ENCODE assay signal across 28 mouse cellular contexts in genomic region chr5:89467886-89468285, GRCm38 (mm10). TPM values are rescaled to one million over a fixed set of nuclear protein-coding genes. Genes with fewer than 3 reads are reported as not detected.
A peak's percentile ranks its signal among the peaks of the same experiment; 100 is the strongest.
DNase-seq lines count a peak whose midpoint lies in the region; ATAC-seq and TF ChIP-seq lines count a peak whose summit lies in the region.
"Had no signal": no experiment of that assay in that cellular context is flagged by ENCODE, and none has a peak within 500 bp of the region (broad histone marks: within the 10 kb centered on the region; RNA-seq: fewer than 3 reads in every experiment).

No protein-coding gene starts in this region.

- no peak for TF ChIP-seq EP300 in lung, postnatal 0 days (IDR thresholded peaks at IDR 0.05)

- DNase-seq in liver, adult 2 months (ENCODE audit: extremely low read depth, low read depth, low spot score) = peak; percentile 98
- DNase-seq in lung, postnatal 0 days (ENCODE audit: low spot score) = peak; percentile 29
- DNase-seq in lung, adult 18-20 months = no peak
- DNase-seq: adrenal gland, adult 2 months; adrenal gland, postnatal 10 days; adrenal gland, postnatal 25 days; cerebellum, adult 11 months; cerebellum, adult 18-20 months; cerebellum, adult 8-10 months; cerebellum, adult 9-11 months; cerebellum, postnatal 14 days; cerebellum, postnatal 36 days; embryo, embryonic 11 days had no signal

- H3K27ac ChIP-seq in liver, adult 2 months (replicated peaks; ENCODE audit: insufficient read depth, low read depth, low read length) = peak overlapping the region; percentile 90
- no peak overlapping the region for H3K27ac ChIP-seq in liver, embryonic 12.5 days
- no peak overlapping the region for H3K27ac ChIP-seq in lung, postnatal 0 days (ENCODE audit: low read length)
- H3K27ac ChIP-seq in neural tube, embryonic 15.5 days (replicated peaks) = no peak overlapping the region
- H3K27ac ChIP-seq: embryonic facial prominence, embryonic 13.5 days; embryonic facial prominence, embryonic 15.5 days; forebrain, embryonic 10.5 days; forebrain, embryonic 12.5 days had no signal

- ATAC-seq in liver, embryonic 12.5 days = no peak
- no peak for ATAC-seq in lung, postnatal 0 days
- no peak for ATAC-seq in neural tube, embryonic 15.5 days (ENCODE audit: low FRiP score)
- ATAC-seq: forebrain, embryonic 14.5 days; forebrain, embryonic 16.5 days had no signal

- 28% methylated on average over 2 of the region's 2 CpGs for WGBS in liver, adult 2 months
- WGBS in liver, embryonic 12.5 days (ENCODE audit: insufficient replicate concordance) = 56% methylated on average over 2 of the region's 2 CpGs
- WGBS in lung, postnatal 0 days = 59% methylated on average over 2 of the region's 2 CpGs
- WGBS in neural tube, embryonic 15.5 days = 89% methylated on average over 2 of the region's 2 CpGs

- H3K4me3 ChIP-seq in liver, adult 2 months (ENCODE audit: insufficient read depth, low read depth, low read length) = no peak overlapping the region
- H3K4me3 ChIP-seq in liver, embryonic 12.5 days = no peak overlapping the region
- no peak overlapping the region for H3K4me3 ChIP-seq in lung, postnatal 0 days (ENCODE audit: low read depth, low read length)
- H3K4me3 ChIP-seq in neural tube, embryonic 15.5 days (replicated peaks) = no peak overlapping the region
- H3K4me3 ChIP-seq: embryonic facial prominence, embryonic 13.5 days; embryonic facial prominence, embryonic 15.5 days; erythroblast, embryonic 14.5 days; forebrain, embryonic 10.5 days; forebrain, embryonic 12.5 days had no signal

- H3K4me2 ChIP-seq in liver, embryonic 12.5 days = no peak overlapping the region
- no peak overlapping the region for H3K4me2 ChIP-seq in lung, postnatal 0 days (replicated peaks; ENCODE audit: low read depth, low read length)
- no peak overlapping the region for H3K4me2 ChIP-seq in neural tube, embryonic 15.5 days
- H3K4me2 ChIP-seq: embryonic facial prominence, embryonic 13.5 days; embryonic facial prominence, embryonic 15.5 days; forebrain, embryonic 12.5 days had no signal

- H3K79me2 ChIP-seq in liver, adult 2 months (ENCODE audit: control insufficient read depth, insufficient read depth, low read length) = no peaks in the 10 kb centered on the region; the same call in 1 of the 2 replicates

- no peak overlapping the region for H3K9ac ChIP-seq in liver, adult 2 months (ENCODE audit: low read depth, low read length)
- no peak overlapping the region for H3K9ac ChIP-seq in liver, embryonic 12.5 days
- H3K9ac ChIP-seq in lung, postnatal 0 days (replicated peaks; ENCODE audit: low read depth) = no peak overlapping the region
- H3K9ac ChIP-seq in neural tube, embryonic 15.5 days (replicated peaks) = no peak overlapping the region
- H3K9ac ChIP-seq: embryonic facial prominence, embryonic 13.5 days; embryonic facial prominence, embryonic 15.5 days; forebrain, embryonic 12.5 days had no signal

- no peaks in the 10 kb centered on the region for H3K9me3 ChIP-seq in liver, embryonic 12.5 days (replicated peaks)
- no peaks in the 10 kb centered on the region for H3K9me3 ChIP-seq in lung, postnatal 0 days (ENCODE audit: low read length)
- H3K9me3 ChIP-seq in neural tube, embryonic 15.5 days (replicated peaks) = no peaks in the 10 kb centered on the region
- H3K9me3 ChIP-seq: embryonic facial prominence, embryonic 13.5 days; embryonic facial prominence, embryonic 15.5 days; forebrain, embryonic 10.5 days; forebrain, embryonic 12.5 days had no signal

- H3K4me1 ChIP-seq in liver, adult 2 months (ENCODE audit: control insufficient read depth, insufficient read depth, low read length) = peaks cover 20% of the 10 kb centered on the region; the same call in 1 of the 2 replicates
- no peaks in the 10 kb centered on the region for H3K4me1 ChIP-seq in liver, embryonic 12.5 days
- H3K4me1 ChIP-seq in lung, postnatal 0 days (ENCODE audit: insufficient read depth, low read depth, low read length) = no peaks in the 10 kb centered on the region
- no peaks in the 10 kb centered on the region for H3K4me1 ChIP-seq in neural tube, embryonic 15.5 days
- H3K4me1 ChIP-seq: embryonic facial prominence, embryonic 13.5 days; embryonic facial prominence, embryonic 15.5 days; forebrain, embryonic 10.5 days; forebrain, embryonic 12.5 days had no signal

- no peaks in the 10 kb centered on the region for H3K27me3 ChIP-seq in liver, adult 2 months (ENCODE audit: control insufficient read depth, insufficient read depth, low read length)
- no peaks in the 10 kb centered on the region for H3K27me3 ChIP-seq in liver, embryonic 12.5 days (replicated peaks)
- H3K27me3 ChIP-seq in lung, postnatal 0 days (replicated peaks; ENCODE audit: insufficient read depth, low read length) = no peaks in the 10 kb centered on the region
- H3K27me3 ChIP-seq in neural tube, embryonic 15.5 days (replicated peaks) = no peaks in the 10 kb centered on the region
- H3K27me3 ChIP-seq: embryonic facial prominence, embryonic 13.5 days; embryonic facial prominence, embryonic 15.5 days; forebrain, embryonic 12.5 days had no signal

- TF ChIP-seq CTCF in liver, adult 2 months (IDR thresholded peaks at IDR 0.05; ENCODE audit: low read depth, low read length) = no peak
- no peak for TF ChIP-seq CTCF in lung, postnatal 0 days (IDR thresholded peaks at IDR 0.05)

- TF ChIP-seq POLR2A in liver, adult 2 months (IDR thresholded peaks at IDR 0.05; ENCODE audit: extremely low read depth, insufficient read depth, low read length) = no peak

- no peaks in the 10 kb centered on the region for H3K36me3 ChIP-seq in liver, adult 2 months (ENCODE audit: control insufficient read depth, insufficient read depth, low read length)
- H3K36me3 ChIP-seq in liver, embryonic 12.5 days = no peaks in the 10 kb centered on the region
- no peaks in the 10 kb centered on the region for H3K36me3 ChIP-seq in lung, postnatal 0 days (ENCODE audit: insufficient read depth, low read length)
- no peaks in the 10 kb centered on the region for H3K36me3 ChIP-seq in neural tube, embryonic 15.5 days
- H3K36me3 ChIP-seq: embryonic facial prominence, embryonic 13.5 days; embryonic facial prominence, embryonic 15.5 days; forebrain, embryonic 10.5 days; forebrain, embryonic 12.5 days had no signal

RNA-seq across cellular contexts. Expression of gene Gc, which starts 10.2 kb away (rescaled TPM):
- 7,789 and 10,847 TPM in 2 replicates for total RNA-seq in liver, adult 2 months (2014; rRNA removed)
- 2,360 and 2,648 TPM in 2 replicates for polyA plus RNA-seq in liver, adult 2 months (2012; rRNA removed)
- polyA plus RNA-seq in liver, embryonic 12.5 days (2016; fragmentation: Nextera tagmentation; extraction: Ambion mirVana) = 33.7 and 47.2 TPM in 2 replicates
- polyA plus RNA-seq in lung, postnatal 0 days (2015; fragmentation: Nextera tagmentation; extraction: Ambion mirVana) = 1.4 and 1.5 TPM in 2 replicates
- polyA plus RNA-seq in neural tube, embryonic 15.5 days (2015; fragmentation: Nextera tagmentation; extraction: Ambion mirVana) = 0.97 TPM in 1 of 2 replicates, not detected in the other
- total RNA-seq: adrenal gland, postnatal 25 days; common myeloid progenitor, adult 5-6 weeks; ES-E14; MEL had no signal
- polyA plus RNA-seq: C2C12; embryonic facial prominence, embryonic 11.5 days; embryonic facial prominence, embryonic 13.5 days; embryonic facial prominence, embryonic 15.5 days; erythroblast, embryonic 14.5 days; forebrain, embryonic 10.5 days; forebrain, embryonic 12.5 days; forebrain, embryonic 14.5 days; forebrain, embryonic 16.5 days had no signal

RNA-seq across cellular contexts. Expression of gene Npffr2, which starts 59.3 kb away (rescaled TPM):
- total RNA-seq in liver, adult 2 months (2014; rRNA removed) = not detected in 2 replicates
- polyA plus RNA-seq in liver, adult 2 months (2012; rRNA removed) = not detected in 2 replicates
- polyA plus RNA-seq in liver, embryonic 12.5 days (2016; fragmentation: Nextera tagmentation; extraction: Ambion mirVana) = not detected in 2 replicates
- polyA plus RNA-seq in lung, postnatal 0 days (2015; fragmentation: Nextera tagmentation; extraction: Ambion mirVana) = 0.15 and 0.16 TPM in 2 replicates
- 0.42 and 0.69 TPM in 2 replicates for polyA plus RNA-seq in neural tube, embryonic 15.5 days (2015; fragmentation: Nextera tagmentation; extraction: Ambion mirVana)
- total RNA-seq: adrenal gland, adult 2 months; adrenal gland, postnatal 10 days; adrenal gland, postnatal 25 days; adrenal gland, postnatal 4 days; common myeloid progenitor, adult 5-6 weeks; ES-E14; MEL had no signal
- polyA plus RNA-seq: adrenal gland, adult 2 months; C2C12; embryonic facial prominence, embryonic 13.5 days; embryonic facial prominence, embryonic 15.5 days; erythroblast, embryonic 14.5 days; forebrain, embryonic 16.5 days had no signal

Comparison
In these comparisons a context has a peak if more than half of its experiments do, and no peak if none do; other contexts are left out.
1. DNase-seq: peak in liver, adult 2 months (single experiment) and lung, postnatal 0 days (single experiment); none in lung, adult 18-20 months (0 of 2).
2. RNA of gene Gc, which starts 10.2 kb away (polyA plus RNA-seq): 2,360 to 2,648 TPM in liver, adult 2 months; 33.7 to 47.2 TPM in liver, embryonic 12.5 days, 1.4 to 1.5 TPM in lung, postnatal 0 days and 0.97 TPM in neural tube, embryonic 15.5 days; every median in the first group is over 10 times any median in the second.